Mouse (Mus musculus) brain, embryonic 14.5 days (tissue): ENCODE measurements at regions not wholly inside any gene's neighbourhood (a gene's known extent, or its start where the extent isn't known, plus 50 kb on each side); places are given as distances from the start of the nearest gene placed in this dataset.
A peak's percentile ranks its signal among the peaks of the same experiment; 100 is the strongest.

Source experiments
- DNase-seq: peaks from one replicate; pipeline ENCODE4 v3.0.0-alpha.2; 2011; ENCODE audit warnings: low read depth
- CTCF ChIP-seq: fragments of 200-500 bp; IDR thresholded peaks from 2 replicates; pipeline ENCODE4 v1.5.1; 2012; ENCODE audit warnings: inconsistent platforms, mild to moderate bottlenecking, moderate library complexity, borderline replicate concordance; ENCODE audit not compliant: insufficient read depth, insufficient read length; ENCODE audit errors: extremely low read depth
- POLR2A ChIP-seq: fragments of 200-500 bp; IDR thresholded peaks from 2 replicates; pipeline ENCODE4 v1.6.1; 2012; ENCODE audit warnings: mild to moderate bottlenecking, inconsistent platforms, borderline replicate concordance; ENCODE audit not compliant: poor library complexity, insufficient read depth, insufficient read length, severe bottlenecking; ENCODE audit errors: extremely low read depth

DNA sequence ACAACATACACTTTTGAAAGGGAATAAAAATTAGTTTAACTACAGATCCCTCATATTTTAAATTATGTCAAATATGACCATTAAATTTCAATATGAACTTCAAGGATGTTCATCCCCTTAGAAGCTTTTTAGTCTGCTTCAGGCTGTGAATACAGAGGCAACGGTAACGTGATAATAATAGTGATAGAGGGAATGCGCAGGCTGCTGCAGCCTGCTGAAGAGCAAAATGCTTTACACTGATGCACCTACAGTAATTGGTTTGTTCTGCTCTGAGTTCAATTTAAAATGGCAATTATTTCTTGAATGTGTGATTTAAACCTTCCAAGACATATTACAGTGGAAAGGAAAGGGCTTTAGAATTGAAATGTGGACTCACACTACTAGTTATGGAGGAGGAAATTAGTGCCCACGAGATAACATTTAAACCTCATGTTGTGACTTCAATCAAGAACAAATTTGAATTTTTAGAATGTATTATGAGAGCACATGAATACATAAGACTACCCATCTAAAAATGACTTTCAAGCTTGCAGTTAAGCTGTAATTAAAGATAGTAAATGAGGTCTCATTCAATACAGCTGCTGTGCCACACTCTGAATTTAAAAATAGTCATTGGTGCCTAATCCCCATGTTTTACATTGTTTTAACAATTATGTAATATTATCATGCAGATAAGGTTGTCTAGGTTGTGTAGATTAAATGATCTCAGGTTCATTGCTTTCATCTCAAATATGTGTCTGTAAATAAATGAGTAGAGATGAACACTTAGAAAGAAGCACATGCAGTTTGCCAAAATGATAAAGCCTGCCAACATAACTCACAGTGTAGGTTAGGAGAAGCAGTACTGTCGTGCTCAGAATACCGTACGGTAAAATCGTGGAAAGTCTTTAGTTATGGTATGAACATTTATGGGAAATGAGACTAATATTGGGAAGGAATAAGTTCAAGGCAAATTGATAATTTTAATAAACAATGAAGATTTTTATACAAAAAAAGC, 910.8 kb downstream of the Grik2 start:
- TF ChIP-seq CTCF (no peak), POLR2A (no peak)
- DNase-seq = peak; percentile 77

- DNase-seq = no peak
- TF ChIP-seq CTCF (no peak), POLR2A (no peak)
Measured at GRCm38 (mm10) chr10:48872978-48873377, 915.6 kb downstream of the Grik2 start.
